Mouse (Mus musculus): ENCODE results near the gene Lonrf3. TPM values are rescaled to one million over a fixed set of nuclear protein-coding genes. Genes with fewer than 3 reads are reported as not detected.

Lonrf3 gene
- polyA plus RNA-seq (2014; fragmentation: Nextera tagmentation; extraction: Ambion mirVana) = 0.98 and 1.3 TPM in 2 replicates

DNA sequence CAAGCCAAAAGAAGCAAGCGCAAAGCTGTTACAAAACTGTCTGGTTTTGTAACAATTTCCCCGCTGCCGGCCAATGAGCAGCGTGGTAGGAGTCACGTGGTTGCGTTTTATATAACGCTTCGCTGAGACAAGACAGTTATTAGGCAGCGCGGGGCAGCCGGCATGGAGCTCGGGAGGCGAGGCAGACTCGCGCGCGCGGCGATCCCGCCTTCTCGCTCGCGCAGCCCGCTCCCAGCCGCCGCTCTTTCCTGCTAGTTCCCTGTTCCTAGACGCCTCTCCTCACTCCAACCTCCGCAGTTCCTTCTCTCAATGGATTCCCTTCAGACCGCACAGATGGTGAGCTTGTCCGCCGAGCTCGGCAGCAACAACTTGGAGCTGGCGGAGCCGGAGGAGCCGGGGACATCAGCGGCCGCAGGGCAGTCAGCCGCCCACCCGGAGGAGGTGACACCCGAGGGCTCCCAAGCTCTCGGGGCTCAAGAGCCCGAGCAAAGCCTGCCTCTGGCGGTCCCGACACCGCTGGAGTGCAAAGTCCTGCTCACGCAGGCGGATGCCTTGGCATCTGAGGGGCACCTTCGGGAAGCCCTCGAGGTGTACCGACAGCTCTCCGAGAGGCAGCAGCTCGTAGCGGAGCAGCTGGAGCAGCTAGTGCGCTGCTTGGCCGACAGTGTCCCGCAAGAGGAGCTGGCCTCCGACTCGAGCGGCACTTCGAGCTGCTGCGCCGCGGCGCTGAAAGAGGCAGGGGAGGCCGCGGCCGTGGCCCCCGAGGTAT, at the start of gene Lonrf3:
Gene Lonrf3, plus strand, starts transcription at position 83 of the 769 bp plus-strand sequence.
- Histone ChIP-seq H3K27me3 (replicated peaks; ENCODE audit: control insufficient read depth, insufficient read depth, low read length) (no peaks in the 10 kb centered on the region), H3K36me3 (ENCODE audit: control insufficient read depth, insufficient read depth, low read length) (no peaks in the 10 kb centered on the region), H3K9me3 (replicated peaks; ENCODE audit: control insufficient read depth, low read length) (no peaks in the 10 kb centered on the region), H3K4me2 (ENCODE audit: low read length) (peak within 1 kb of the TSS; percentile 78), H3K9ac (ENCODE audit: low read length) (peak within 1 kb of the TSS; percentile 54), H3K4me3 (ENCODE audit: low read depth, low read length) (peak within 1 kb of the TSS; percentile 41), H3K4me1 (ENCODE audit: control insufficient read depth, insufficient read depth, low read length) (no peaks in the 10 kb centered on the region), H3K27ac (ENCODE audit: low read depth, low read length) (no peak within 1 kb of the TSS)
- DNase-seq (ENCODE audit: low spot score) (peak; percentile 81), ATAC-seq (peak; percentile 85)
- WGBS = 35% methylated on average over 68 of the region's 68 CpGs

DNA sequence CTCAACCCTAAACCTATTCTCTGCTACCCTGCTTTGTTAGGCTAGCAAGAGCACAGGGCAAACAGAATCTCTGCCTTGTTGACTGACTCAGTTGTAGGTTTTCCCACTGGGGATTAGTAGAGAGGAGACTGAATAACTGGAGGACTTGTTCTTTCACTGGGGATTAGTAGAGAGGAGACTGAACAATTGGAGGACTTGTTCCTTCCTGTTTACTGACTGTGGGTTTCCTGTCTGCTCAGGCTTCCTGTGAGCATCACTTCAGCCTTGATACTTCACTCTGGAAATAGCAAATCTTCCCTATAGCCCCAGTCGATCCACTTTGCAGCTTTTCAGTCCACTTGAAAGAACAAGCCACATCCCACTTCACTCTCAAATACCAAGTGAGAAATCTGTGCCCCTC, 49.4 kb upstream of the Lonrf3 start:
- Histone ChIP-seq H3K4me1 (ENCODE audit: control insufficient read depth, insufficient read depth, low read length) (no peaks in the 10 kb centered on the region), H3K36me3 (ENCODE audit: control insufficient read depth, insufficient read depth, low read length) (no peaks in the 10 kb centered on the region), H3K4me2 (ENCODE audit: low read length) (no peak overlapping the region), H3K9me3 (replicated peaks; ENCODE audit: control insufficient read depth, low read length) (no peaks in the 10 kb centered on the region), H3K4me3 (ENCODE audit: low read depth, low read length) (no peak overlapping the region), H3K27me3 (replicated peaks; ENCODE audit: control insufficient read depth, insufficient read depth, low read length) (no peaks in the 10 kb centered on the region), H3K27ac (ENCODE audit: low read depth, low read length) (no peak overlapping the region), H3K9ac (ENCODE audit: low read length) (no peak overlapping the region)
- ATAC-seq (no peak), DNase-seq (ENCODE audit: low spot score) (no peak)
- WGBS = 46% methylated on average over 1 of the region's 1 CpGs

DNA sequence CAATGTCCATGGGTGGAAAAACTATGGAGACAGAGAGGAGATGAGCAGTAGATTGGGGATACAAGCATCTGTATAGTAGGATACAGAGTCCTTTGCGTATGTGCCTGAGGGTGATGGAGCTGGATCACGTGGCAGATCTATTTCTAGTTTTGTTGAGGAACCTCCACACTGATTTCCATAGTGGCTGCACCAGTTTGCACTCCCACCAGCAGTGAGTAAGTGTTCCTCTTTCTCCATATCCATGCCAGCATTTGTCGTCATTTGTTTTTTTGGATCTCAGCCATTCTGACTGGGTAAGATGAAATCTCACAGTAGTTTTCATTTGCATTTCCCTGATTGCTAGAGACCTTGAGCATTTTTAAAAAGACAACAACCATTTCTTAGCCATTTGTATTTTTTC, 16.7 kb upstream of the Lonrf3 start:
- H3K27me3 ChIP-seq (replicated peaks; ENCODE audit: control insufficient read depth, insufficient read depth, low read length) = no peaks in the 10 kb centered on the region
- no peaks in the 10 kb centered on the region for H3K4me1 ChIP-seq (ENCODE audit: control insufficient read depth, insufficient read depth, low read length)
- 65% methylated on average over 3 of the region's 3 CpGs for WGBS
- no peak overlapping the region for H3K4me2 ChIP-seq (ENCODE audit: low read length)
- H3K4me3 ChIP-seq (ENCODE audit: low read depth, low read length) = no peak overlapping the region
- no peak for ATAC-seq
- no peak overlapping the region for H3K27ac ChIP-seq (ENCODE audit: low read depth, low read length)
- no peak overlapping the region for H3K9ac ChIP-seq (ENCODE audit: low read length)
- H3K9me3 ChIP-seq (replicated peaks; ENCODE audit: control insufficient read depth, low read length) = no peaks in the 10 kb centered on the region
- DNase-seq (ENCODE audit: low spot score) = peak; percentile 19
- no peaks in the 10 kb centered on the region for H3K36me3 ChIP-seq (ENCODE audit: control insufficient read depth, insufficient read depth, low read length)

DNA sequence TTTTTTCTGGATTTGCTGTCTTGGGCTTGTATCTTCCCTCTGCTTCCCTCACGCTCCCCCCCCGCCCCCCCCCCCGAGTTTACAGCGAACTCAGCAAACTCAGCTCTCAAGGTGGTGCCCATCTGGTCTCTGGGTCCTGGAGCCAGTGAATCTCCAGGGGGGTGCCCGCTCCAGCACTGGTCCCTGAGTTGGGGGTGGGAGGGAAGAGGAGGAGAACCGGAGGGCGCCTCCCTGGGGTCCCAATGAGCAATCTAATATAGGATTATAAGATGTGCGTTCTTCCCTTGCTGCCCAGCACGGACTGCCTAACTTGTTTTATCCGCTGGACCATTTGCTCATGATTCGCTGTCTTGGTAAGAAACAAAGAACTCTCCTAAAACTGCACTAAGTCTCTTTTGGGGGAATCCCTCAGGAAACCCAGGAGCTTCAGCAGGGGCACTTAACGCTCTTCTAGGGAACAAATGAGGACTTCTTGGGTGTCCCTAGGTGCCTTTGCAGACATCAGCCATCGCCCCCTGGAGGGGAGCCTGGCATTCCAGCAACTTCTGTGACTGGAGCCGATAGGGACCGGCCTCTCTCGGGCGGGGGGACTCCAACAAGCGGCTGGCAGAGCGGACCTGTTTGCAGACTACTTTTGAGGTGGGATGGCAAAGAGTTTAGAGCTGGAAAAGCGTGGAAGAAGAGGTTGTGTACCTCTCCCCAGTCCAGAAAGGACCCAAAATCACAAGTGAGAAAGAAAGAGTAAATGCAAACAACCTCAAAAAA, 480 bp upstream of the Lonrf3 start:
- ATAC-seq (peak; percentile 49), DNase-seq (ENCODE audit: low spot score) (peak; percentile 23)
- Histone ChIP-seq H3K9me3 (replicated peaks; ENCODE audit: control insufficient read depth, low read length) (no peaks in the 10 kb centered on the region), H3K27me3 (replicated peaks; ENCODE audit: control insufficient read depth, insufficient read depth, low read length) (no peaks in the 10 kb centered on the region), H3K9ac (ENCODE audit: low read length) (no peak overlapping the region), H3K36me3 (ENCODE audit: control insufficient read depth, insufficient read depth, low read length) (no peaks in the 10 kb centered on the region), H3K27ac (ENCODE audit: low read depth, low read length) (no peak overlapping the region), H3K4me1 (ENCODE audit: control insufficient read depth, insufficient read depth, low read length) (no peaks in the 10 kb centered on the region), H3K4me2 (ENCODE audit: low read length) (peak overlapping the region; percentile 78), H3K4me3 (ENCODE audit: low read depth, low read length) (peak overlapping the region; percentile 41)
- WGBS = 24% methylated on average over 20 of the region's 20 CpGs

DNA sequence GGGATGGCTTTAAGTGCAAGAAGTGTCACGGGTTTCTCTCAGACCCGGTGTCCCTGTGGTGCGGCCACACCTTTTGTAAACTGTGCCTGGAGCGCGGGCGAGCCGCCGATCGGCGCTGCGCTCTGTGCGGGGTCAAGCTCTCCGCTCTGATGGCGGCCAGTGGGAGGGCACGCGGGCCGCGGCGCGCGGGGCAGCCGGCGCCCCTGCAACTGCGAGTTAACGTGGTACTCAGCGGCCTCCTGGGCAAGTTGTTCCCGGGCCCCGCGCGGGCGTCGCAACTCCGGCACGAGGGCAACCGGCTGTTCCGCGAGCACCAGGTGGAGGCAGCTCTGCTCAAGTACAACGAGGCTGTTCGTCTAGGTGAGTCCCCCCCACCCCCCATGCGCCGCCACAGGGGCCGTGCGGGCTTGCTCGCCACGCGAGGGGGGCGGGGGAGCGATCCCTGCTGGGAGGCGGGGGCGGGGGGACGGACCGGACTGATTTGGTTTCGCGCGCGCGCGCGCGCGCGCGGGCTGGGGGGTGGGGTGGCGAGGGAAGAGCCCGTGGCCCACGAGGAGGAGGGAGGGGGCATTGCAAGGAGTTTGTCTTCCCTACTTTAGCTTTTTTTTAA, 992 bp downstream of the Lonrf3 start:
- H3K36me3 ChIP-seq (ENCODE audit: control insufficient read depth, insufficient read depth, low read length) = no peaks in the 10 kb centered on the region
- H3K27ac ChIP-seq (ENCODE audit: low read depth, low read length) = no peak overlapping the region
- no peaks in the 10 kb centered on the region for H3K4me1 ChIP-seq (ENCODE audit: control insufficient read depth, insufficient read depth, low read length)
- peak overlapping the region; percentile 78 for H3K4me2 ChIP-seq (ENCODE audit: low read length)
- ATAC-seq = peak; percentile 40; the same call in 1 of the 2 replicates
- H3K9me3 ChIP-seq (replicated peaks; ENCODE audit: control insufficient read depth, low read length) = no peaks in the 10 kb centered on the region
- peak overlapping the region; percentile 54 for H3K9ac ChIP-seq (ENCODE audit: low read length)
- peak overlapping the region; percentile 41 for H3K4me3 ChIP-seq (ENCODE audit: low read depth, low read length)
- H3K27me3 ChIP-seq (replicated peaks; ENCODE audit: control insufficient read depth, insufficient read depth, low read length) = no peaks in the 10 kb centered on the region
- DNase-seq (ENCODE audit: low spot score) = peak; percentile 8
- 30% methylated on average over 64 of the region's 66 CpGs for WGBS

DNA sequence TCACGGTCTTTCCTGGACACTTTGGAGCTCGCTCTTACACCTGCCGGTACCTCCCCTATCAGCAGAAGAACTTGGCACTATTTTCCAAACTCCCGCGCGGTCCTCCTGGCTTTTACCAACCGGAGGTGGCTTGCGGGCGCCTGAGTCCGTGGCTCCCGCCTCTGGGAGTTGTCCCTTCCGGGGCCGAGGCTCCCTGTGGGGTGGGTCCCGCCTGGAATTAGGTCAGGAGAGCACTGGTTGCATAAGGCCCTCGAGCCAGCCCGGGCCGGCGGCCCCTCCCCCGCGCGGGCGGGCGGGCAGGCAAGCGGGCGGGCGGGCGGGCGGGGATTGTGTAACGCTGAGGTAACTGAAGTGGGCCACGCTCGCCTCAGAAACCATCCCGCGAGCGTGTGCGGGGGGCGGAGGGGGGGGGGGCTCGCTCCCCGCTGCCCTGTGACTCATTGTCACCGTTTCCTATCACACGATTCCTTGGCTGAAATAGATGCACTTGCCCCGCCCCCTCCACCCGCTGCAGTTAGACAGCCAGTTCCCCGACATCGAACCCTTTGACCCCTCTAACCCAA, 1.8 kb downstream of the Lonrf3 start:
- ATAC-seq (peak; percentile 27; the same call in 1 of the 2 replicates), DNase-seq (ENCODE audit: low spot score) (peak; percentile 4)
- H3K9me3 ChIP-seq (replicated peaks; ENCODE audit: control insufficient read depth, low read length) = no peaks in the 10 kb centered on the region
- 36% methylated on average over 40 of the region's 44 CpGs for WGBS
- no peaks in the 10 kb centered on the region for H3K27me3 ChIP-seq (replicated peaks; ENCODE audit: control insufficient read depth, insufficient read depth, low read length)
- peak overlapping the region; percentile 54; the same call in 1 of the 2 replicates for H3K9ac ChIP-seq (ENCODE audit: low read length)
- H3K4me3 ChIP-seq (ENCODE audit: low read depth, low read length) = peak overlapping the region; percentile 41
- H3K4me2 ChIP-seq (ENCODE audit: low read length) = peak overlapping the region; percentile 78
- no peaks in the 10 kb centered on the region for H3K4me1 ChIP-seq (ENCODE audit: control insufficient read depth, insufficient read depth, low read length)
- H3K36me3 ChIP-seq (ENCODE audit: control insufficient read depth, insufficient read depth, low read length) = no peaks in the 10 kb centered on the region
- no peak overlapping the region for H3K27ac ChIP-seq (ENCODE audit: low read depth, low read length)

DNA sequence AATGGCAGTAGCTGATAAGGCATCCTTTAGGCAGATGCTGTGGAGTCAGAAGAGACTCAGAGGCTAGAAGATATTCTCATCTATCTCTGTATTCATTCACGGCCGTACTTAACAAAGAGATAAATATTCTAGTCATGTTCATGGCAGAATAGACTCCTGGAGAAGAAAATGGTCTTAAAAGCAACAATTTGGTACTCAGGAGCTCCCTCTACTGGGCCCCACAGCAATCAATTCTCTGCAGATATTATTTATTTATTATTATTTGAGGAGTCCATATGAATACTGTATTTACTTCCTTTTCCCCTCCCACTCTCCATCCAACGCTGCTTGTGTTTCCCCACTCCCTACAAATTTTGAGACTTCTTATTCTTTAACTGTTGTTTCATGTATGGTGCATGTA, 24.3 kb downstream of the Lonrf3 start:
- H3K27ac ChIP-seq (ENCODE audit: low read depth, low read length) = no peak overlapping the region
- no peak overlapping the region for H3K4me3 ChIP-seq (ENCODE audit: low read depth, low read length)
- no peaks in the 10 kb centered on the region for H3K27me3 ChIP-seq (replicated peaks; ENCODE audit: control insufficient read depth, insufficient read depth, low read length)
- H3K4me2 ChIP-seq (ENCODE audit: low read length) = no peak overlapping the region
- no peak overlapping the region for H3K9ac ChIP-seq (ENCODE audit: low read length)
- WGBS = 58% methylated on average over 3 of the region's 3 CpGs
- no peaks in the 10 kb centered on the region for H3K9me3 ChIP-seq (replicated peaks; ENCODE audit: control insufficient read depth, low read length)
- DNase-seq (ENCODE audit: low spot score) (peak; percentile 44), ATAC-seq (no peak)
- no peaks in the 10 kb centered on the region for H3K4me1 ChIP-seq (ENCODE audit: control insufficient read depth, insufficient read depth, low read length)
- H3K36me3 ChIP-seq (ENCODE audit: control insufficient read depth, insufficient read depth, low read length) = no peaks in the 10 kb centered on the region

DNA sequence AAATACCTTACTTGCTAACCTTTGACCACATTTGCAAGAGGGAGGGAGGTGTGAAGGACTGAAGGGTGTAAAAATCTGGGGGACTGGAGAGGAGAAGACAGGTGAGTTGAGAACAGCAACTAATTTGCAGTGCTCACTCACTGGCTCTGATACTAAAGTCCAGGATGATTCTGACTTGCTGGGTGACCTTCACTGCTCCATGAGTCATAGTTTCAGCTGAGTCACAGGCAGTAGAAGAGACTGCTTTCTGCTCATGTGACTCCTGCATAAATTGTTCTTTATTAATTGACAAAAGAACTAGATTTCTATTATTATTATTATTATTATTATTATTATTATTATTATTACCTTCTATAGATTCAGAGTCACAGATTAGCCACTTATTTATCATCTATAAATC, 57.2 kb downstream of the Lonrf3 start:
- no peak overlapping the region for H3K9ac ChIP-seq (ENCODE audit: low read length)
- no peak overlapping the region for H3K27ac ChIP-seq (ENCODE audit: low read depth, low read length)
- no peak overlapping the region for H3K4me3 ChIP-seq (ENCODE audit: low read depth, low read length)
- no peaks in the 10 kb centered on the region for H3K9me3 ChIP-seq (replicated peaks; ENCODE audit: control insufficient read depth, low read length)
- no peaks in the 10 kb centered on the region for H3K36me3 ChIP-seq (ENCODE audit: control insufficient read depth, insufficient read depth, low read length)
- no peak for ATAC-seq
- no peak overlapping the region for H3K4me2 ChIP-seq (ENCODE audit: low read length)
- H3K27me3 ChIP-seq (replicated peaks; ENCODE audit: control insufficient read depth, insufficient read depth, low read length) = no peaks in the 10 kb centered on the region
- no peaks in the 10 kb centered on the region for H3K4me1 ChIP-seq (ENCODE audit: control insufficient read depth, insufficient read depth, low read length)
- DNase-seq (ENCODE audit: low spot score) = no peak
